Mouse (Mus musculus): Measurements from ENCODE around the gene Ap3m1. TPM values are rescaled to one million over a fixed set of nuclear protein-coding genes. Genes with fewer than 3 reads are reported as not detected.
"Not testable (repeated sequence)": the region's sequence is repeated elsewhere in the genome, so short reads cannot be mapped to it uniquely, and the experiment has no call there.

Gene Ap3m1
- 73.8 and 74.6 TPM in 2 replicates for polyA plus RNA-seq (2015; fragmentation: Nextera tagmentation; extraction: Ambion mirVana)

- H3K4me2 ChIP-seq = peak within 1 kb of the TSS; percentile 98
- no peaks in the 10 kb centered on the region for H3K36me3 ChIP-seq
- H3K27ac ChIP-seq (replicated peaks) = peak within 1 kb of the TSS; percentile 92
- peaks cover 15% of the 10 kb centered on the region for H3K4me1 ChIP-seq
- H3K4me3 ChIP-seq (replicated peaks) = peak within 1 kb of the TSS; percentile 72
- H3K27me3 ChIP-seq (replicated peaks) = no peaks in the 10 kb centered on the region
- peak within 1 kb of the TSS; percentile 79 for H3K9ac ChIP-seq (replicated peaks)
- peak; percentile 98 for ATAC-seq (ENCODE audit: low FRiP score)
- no peaks in the 10 kb centered on the region for H3K9me3 ChIP-seq (replicated peaks)
- WGBS = under 1% methylated on average over 48 of the region's 48 CpGs
Observed at GRCm38 (mm10) chr14:21052112-21052780, at the start of gene Ap3m1, which contains the start of gene Adk. Gene Ap3m1, minus strand, starts transcription at chr14:21052508. Gene Adk, plus strand, starts transcription at chr14:21052574.

GRCm38 (mm10) chr14:21101562-21101961, 49.3 kb upstream of the Ap3m1 start:
- H3K36me3 ChIP-seq = no peaks in the 10 kb centered on the region
- WGBS = 67% methylated on average over 7 of the region's 7 CpGs
- H3K4me3 ChIP-seq (replicated peaks) = no peak overlapping the region
- no peak overlapping the region for H3K27ac ChIP-seq (replicated peaks)
- no peak overlapping the region for H3K4me2 ChIP-seq
- H3K9me3 ChIP-seq (replicated peaks) = no peaks in the 10 kb centered on the region
- no peaks in the 10 kb centered on the region for H3K4me1 ChIP-seq
- no peak for ATAC-seq (ENCODE audit: low FRiP score)
- H3K27me3 ChIP-seq (replicated peaks) = no peaks in the 10 kb centered on the region
- H3K9ac ChIP-seq (replicated peaks) = no peak overlapping the region

- no peaks in the 10 kb centered on the region for H3K27me3 ChIP-seq (replicated peaks)
- 87% methylated on average over 2 of the region's 2 CpGs for WGBS
- H3K27ac ChIP-seq (replicated peaks) = no peak overlapping the region
- H3K4me3 ChIP-seq (replicated peaks) = no peak overlapping the region
- H3K9ac ChIP-seq (replicated peaks) = no peak overlapping the region
- no peak overlapping the region for H3K4me2 ChIP-seq
- H3K36me3 ChIP-seq = no peaks in the 10 kb centered on the region
- no peaks in the 10 kb centered on the region for H3K9me3 ChIP-seq (replicated peaks)
- ATAC-seq (ENCODE audit: low FRiP score) = no peak
- no peaks in the 10 kb centered on the region for H3K4me1 ChIP-seq
Observed at GRCm38 (mm10) chr14:21100876-21101275, 48.6 kb upstream of the Ap3m1 start.

GRCm38 (mm10) chr14:21099371-21099770, 47.1 kb upstream of the Ap3m1 start:
- no peak for ATAC-seq (ENCODE audit: low FRiP score)
- H3K27me3 ChIP-seq (replicated peaks) = no peaks in the 10 kb centered on the region
- H3K27ac ChIP-seq (replicated peaks) = no peak overlapping the region
- 82% methylated on average over 7 of the region's 7 CpGs for WGBS
- H3K9me3 ChIP-seq (replicated peaks) = no peaks in the 10 kb centered on the region
- no peak overlapping the region for H3K4me2 ChIP-seq
- no peak overlapping the region for H3K9ac ChIP-seq (replicated peaks)
- no peaks in the 10 kb centered on the region for H3K4me1 ChIP-seq
- H3K4me3 ChIP-seq (replicated peaks) = no peak overlapping the region
- no peaks in the 10 kb centered on the region for H3K36me3 ChIP-seq

GRCm38 (mm10) chr14:21096689-21097088, 44.4 kb upstream of the Ap3m1 start:
- Histone ChIP-seq H3K4me3 (replicated peaks) (no peak overlapping the region), H3K9ac (replicated peaks) (no peak overlapping the region), H3K27me3 (replicated peaks) (no peaks in the 10 kb centered on the region), H3K9me3 (replicated peaks) (no peaks in the 10 kb centered on the region), H3K36me3 (0 out of 2 replicates have a peak, but pooled peaks cover 3% of the 10 kb centered on the region), H3K27ac (replicated peaks) (no peak overlapping the region), H3K4me2 (no peak overlapping the region), H3K4me1 (no peaks in the 10 kb centered on the region)
- no peak for ATAC-seq (ENCODE audit: low FRiP score)
- 92% methylated on average over 4 of the region's 4 CpGs for WGBS

GRCm38 (mm10) chr14:21096279-21096678, 44.0 kb upstream of the Ap3m1 start:
- no peak overlapping the region for H3K27ac ChIP-seq (replicated peaks)
- H3K4me3 ChIP-seq (replicated peaks) = no peak overlapping the region
- H3K27me3 ChIP-seq (replicated peaks) = no peaks in the 10 kb centered on the region
- H3K4me2 ChIP-seq = no peak overlapping the region
- no peaks in the 10 kb centered on the region for H3K9me3 ChIP-seq (replicated peaks)
- no peaks in the 10 kb centered on the region for H3K4me1 ChIP-seq
- 0 out of 2 replicates have a peak, but pooled peaks cover 3% of the 10 kb centered on the region for H3K36me3 ChIP-seq
- no peak for ATAC-seq (ENCODE audit: low FRiP score)
- H3K9ac ChIP-seq (replicated peaks) = no peak overlapping the region

GRCm38 (mm10) chr14:21094161-21094560, 41.9 kb upstream of the Ap3m1 start:
- not testable (repeated sequence) for H3K4me1 ChIP-seq; H3K9me3 ChIP-seq (replicated peaks); H3K4me2 ChIP-seq; H3K4me3 ChIP-seq (replicated peaks); ATAC-seq (ENCODE audit: low FRiP score); H3K9ac ChIP-seq (replicated peaks); H3K36me3 ChIP-seq; H3K27me3 ChIP-seq (replicated peaks); H3K27ac ChIP-seq (replicated peaks)

GRCm38 (mm10) chr14:21090930-21091486, 38.7 kb upstream of the Ap3m1 start:
- Histone ChIP-seq H3K36me3 (0 out of 2 replicates have a peak, but pooled peaks cover 3% of the 10 kb centered on the region), H3K4me3 (replicated peaks) (no peak overlapping the region), H3K27ac (replicated peaks) (no peak overlapping the region), H3K4me1 (no peaks in the 10 kb centered on the region; the same call in none of the 2 replicates), H3K9me3 (replicated peaks) (no peaks in the 10 kb centered on the region), H3K4me2 (no peak overlapping the region), H3K27me3 (replicated peaks) (no peaks in the 10 kb centered on the region), H3K9ac (replicated peaks) (no peak overlapping the region)
- no peak for ATAC-seq (ENCODE audit: low FRiP score)
- WGBS = 90% methylated on average over 3 of the region's 3 CpGs

- 0 out of 2 replicates have a peak, but pooled peaks cover 3% of the 10 kb centered on the region for H3K36me3 ChIP-seq
- no peak for ATAC-seq (ENCODE audit: low FRiP score)
- H3K27me3 ChIP-seq (replicated peaks) = no peaks in the 10 kb centered on the region
- no peak overlapping the region for H3K4me2 ChIP-seq
- no peak overlapping the region for H3K4me3 ChIP-seq (replicated peaks)
- WGBS = 79% methylated on average over 3 of the region's 3 CpGs
- H3K9ac ChIP-seq (replicated peaks) = no peak overlapping the region
- no peaks in the 10 kb centered on the region; the same call in none of the 2 replicates for H3K4me1 ChIP-seq
- no peak overlapping the region for H3K27ac ChIP-seq (replicated peaks)
- no peaks in the 10 kb centered on the region for H3K9me3 ChIP-seq (replicated peaks)
Observed at GRCm38 (mm10) chr14:21090400-21090799, 38.1 kb upstream of the Ap3m1 start.

- no peak overlapping the region for H3K27ac ChIP-seq (replicated peaks)
- no peak overlapping the region for H3K4me3 ChIP-seq (replicated peaks)
- 0 out of 2 replicates have a peak, but pooled peaks cover 3% of the 10 kb centered on the region for H3K36me3 ChIP-seq
- no peak overlapping the region for H3K4me2 ChIP-seq
- no peaks in the 10 kb centered on the region for H3K9me3 ChIP-seq (replicated peaks)
- no peak for ATAC-seq (ENCODE audit: low FRiP score)
- no peaks in the 10 kb centered on the region for H3K27me3 ChIP-seq (replicated peaks)
- no peak overlapping the region for H3K9ac ChIP-seq (replicated peaks)
- no peaks in the 10 kb centered on the region; the same call in none of the 2 replicates for H3K4me1 ChIP-seq
- 70% methylated on average over 3 of the region's 3 CpGs for WGBS
Observed at GRCm38 (mm10) chr14:21088731-21089130, 36.4 kb upstream of the Ap3m1 start.

GRCm38 (mm10) chr14:21087390-21088060, 35.2 kb upstream of the Ap3m1 start:
- ATAC-seq (ENCODE audit: low FRiP score) = no peak
- H3K4me2 ChIP-seq = no peak overlapping the region
- no peaks in the 10 kb centered on the region for H3K27me3 ChIP-seq (replicated peaks)
- no peaks in the 10 kb centered on the region; the same call in none of the 2 replicates for H3K4me1 ChIP-seq
- no peak overlapping the region for H3K9ac ChIP-seq (replicated peaks)
- no peak overlapping the region for H3K27ac ChIP-seq (replicated peaks)
- 61% methylated on average over 4 of the region's 4 CpGs for WGBS
- no peaks in the 10 kb centered on the region for H3K36me3 ChIP-seq
- H3K4me3 ChIP-seq (replicated peaks) = no peak overlapping the region
- no peaks in the 10 kb centered on the region for H3K9me3 ChIP-seq (replicated peaks)
